Mouse (Mus musculus) urinary bladder, adult 2 months (tissue): ENCODE measurements at regions not wholly inside any gene's neighbourhood (a gene's known extent, or its start where the extent isn't known, plus 50 kb on each side); places are given as distances from the start of the nearest gene placed in this dataset.

Experiments
- DNase-seq: peaks from one replicate; pipeline ENCODE4 v3.0.0; 2022; ENCODE audit warnings: low spot score

GRCm38 (mm10) chr5:132809181-132809580, 266.0 kb upstream of the Auts2 start:
- no peak for DNase-seq

GRCm38 (mm10) chr5:132796061-132796460, 252.9 kb upstream of the Auts2 start:
- no peak for DNase-seq

- DNase-seq, result no peak
Measured at GRCm38 (mm10) chr5:132792484-132792883, 249.3 kb upstream of the Auts2 start.

- no peak for DNase-seq
Measured at GRCm38 (mm10) chr5:132785291-132785690, 242.1 kb upstream of the Auts2 start.

- no peak for DNase-seq
Measured at GRCm38 (mm10) chr5:132784791-132785190, 241.6 kb upstream of the Auts2 start.

GRCm38 (mm10) chr5:132774141-132774680, 231.1 kb upstream of the Auts2 start:
- DNase-seq, result no peak

GRCm38 (mm10) chr5:132760396-132760795, 217.3 kb upstream of the Auts2 start:
- DNase-seq, result no peak

- DNase-seq, result no peak
Measured at GRCm38 (mm10) chr5:132759751-132760150, 216.6 kb upstream of the Auts2 start.

- DNase-seq, result no peak
Measured at GRCm38 (mm10) chr5:132758941-132759340, 215.8 kb upstream of the Auts2 start.

GRCm38 (mm10) chr5:132737966-132738365, 194.8 kb upstream of the Auts2 start:
- no peak for DNase-seq

GRCm38 (mm10) chr5:132728689-132729189, 185.6 kb upstream of the Auts2 start:
- DNase-seq, result no peak

GRCm38 (mm10) chr5:132724467-132724866, 181.3 kb upstream of the Auts2 start:
- no peak for DNase-seq

- DNase-seq, result no peak
Measured at GRCm38 (mm10) chr5:132710301-132710700, 167.2 kb upstream of the Auts2 start.

- no peak for DNase-seq
Measured at GRCm38 (mm10) chr5:132707531-132707930, 164.4 kb upstream of the Auts2 start.

GRCm38 (mm10) chr5:132703455-132704100, 160.4 kb upstream of the Auts2 start:
- DNase-seq, result no peak

- no peak for DNase-seq
Measured at GRCm38 (mm10) chr5:132702573-132702972, 159.4 kb upstream of the Auts2 start.

- DNase-seq, result no peak
Measured at GRCm38 (mm10) chr5:132690784-132691183, 147.6 kb upstream of the Auts2 start.

GRCm38 (mm10) chr5:132675261-132675660, 132.1 kb upstream of the Auts2 start:
- DNase-seq, result no peak

GRCm38 (mm10) chr5:132673599-132674305, 130.6 kb upstream of the Auts2 start:
- no peak for DNase-seq

- DNase-seq, result no peak
Measured at GRCm38 (mm10) chr5:132671496-132671895, 128.4 kb upstream of the Auts2 start.

- no peak for DNase-seq
Measured at GRCm38 (mm10) chr5:132667316-132667715, 124.2 kb upstream of the Auts2 start.

GRCm38 (mm10) chr5:132661266-132661665, 118.1 kb upstream of the Auts2 start:
- no peak for DNase-seq

GRCm38 (mm10) chr5:132660036-132660435, 116.9 kb upstream of the Auts2 start:
- DNase-seq, result no peak
